Mouse (Mus musculus): ENCODE measurements around the gene 1700008O03Rik. TPM values are rescaled to one million over a fixed set of nuclear protein-coding genes. Genes with fewer than 3 reads are reported as not detected.

1700008O03Rik gene
- polyA plus RNA-seq, 1 experiment = not detected

DNA sequence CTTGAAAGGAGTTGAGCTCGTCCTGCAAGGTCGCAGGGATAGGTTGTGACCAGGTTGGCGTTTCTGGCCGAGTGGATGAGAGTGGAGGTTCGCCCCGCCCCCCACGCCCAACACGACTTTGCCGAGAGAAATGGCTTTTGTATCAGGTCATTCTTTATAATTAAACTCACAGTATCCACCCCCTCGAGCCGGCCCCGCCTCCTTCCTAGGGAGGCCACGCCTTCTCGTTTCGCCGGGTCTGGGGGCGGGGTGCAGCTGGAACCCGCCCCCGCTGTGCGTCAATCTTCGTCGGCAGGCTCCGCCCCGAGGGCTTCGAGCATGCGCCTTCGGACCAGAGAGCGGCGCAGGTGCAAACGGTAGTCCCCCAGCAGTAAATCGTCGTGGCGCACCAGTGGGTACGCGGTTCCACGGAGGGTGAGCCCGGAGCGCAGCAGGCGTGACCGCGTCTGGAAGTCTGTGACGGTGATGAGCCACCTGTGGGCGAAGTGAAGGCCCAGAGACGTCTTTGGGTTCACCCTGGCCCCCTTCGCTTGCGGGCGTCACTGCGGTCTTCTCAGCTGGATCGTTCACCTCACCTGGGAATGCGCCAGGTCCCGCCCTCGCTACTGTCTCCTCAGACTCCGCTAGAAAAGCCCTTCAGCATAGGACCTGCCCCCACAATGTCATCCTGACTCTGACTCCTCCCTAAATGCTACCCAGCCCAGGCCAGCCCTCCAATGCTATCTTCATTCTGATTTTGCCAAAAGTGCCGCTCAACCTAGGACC is 25.5 kb downstream of the 1700008O03Rik start:
- Histone ChIP-seq H3K4me3 (ENCODE audit: insufficient read depth, low read length) (peak overlapping the region; percentile 43), H3K4me1 (ENCODE audit: control insufficient read depth, insufficient read depth, low read length) (peaks cover 2% of the 10 kb centered on the region; the same call in 1 of the 2 replicates), H3K27ac (ENCODE audit: insufficient read depth, low read length) (no peak overlapping the region)
- TF ChIP-seq POLR2A (IDR thresholded peaks at IDR 0.05; ENCODE audit: low read depth, low read length) = peak; percentile 63
- TF ChIP-seq CTCF (IDR thresholded peaks at IDR 0.05; ENCODE audit: borderline replicate concordance, insufficient read depth, low read length) = no peak

DNA sequence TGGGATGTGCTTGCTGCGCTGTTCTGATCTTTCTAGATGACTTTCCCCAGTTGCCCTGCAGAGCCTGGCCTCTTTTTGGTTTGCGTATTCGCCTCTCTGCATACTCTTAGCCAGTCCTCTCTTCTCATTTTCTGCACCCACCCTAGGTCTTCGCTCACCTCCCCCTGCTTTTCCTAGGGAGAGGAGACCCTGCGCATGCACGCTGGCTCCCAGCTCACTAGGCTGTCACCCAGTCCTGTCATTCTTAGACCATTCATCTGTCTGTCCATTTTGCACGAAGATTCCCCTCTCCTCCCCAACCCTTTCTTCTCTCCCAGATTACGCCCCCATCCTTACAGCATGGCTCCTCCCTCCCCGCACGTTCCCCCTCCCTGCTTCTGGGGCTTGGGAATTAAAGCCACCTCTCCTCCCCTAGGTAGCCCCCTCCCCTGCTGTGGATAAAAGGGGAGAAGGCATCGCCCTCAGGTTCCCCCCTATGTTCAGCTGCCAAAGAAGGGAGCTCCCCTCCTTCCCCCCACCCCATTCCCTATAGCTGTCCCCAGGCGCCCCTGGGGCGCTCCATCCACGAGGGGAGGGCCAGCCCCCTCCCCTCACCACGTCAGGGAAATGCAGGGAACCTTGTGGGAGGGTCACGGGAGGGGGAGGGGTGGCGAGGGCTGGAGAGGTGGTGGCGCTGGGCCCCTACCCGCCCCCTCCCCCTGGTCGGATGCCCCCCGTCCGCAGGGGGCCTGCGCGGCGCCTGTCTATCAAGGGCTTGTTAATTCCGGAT is 26.6 kb downstream of the 1700008O03Rik start:
- Histone ChIP-seq H3K4me3 (ENCODE audit: insufficient read depth, low read length) (no peak overlapping the region), H3K27ac (ENCODE audit: insufficient read depth, low read length) (no peak overlapping the region), H3K4me1 (ENCODE audit: control insufficient read depth, insufficient read depth, low read length) (peaks cover 2% of the 10 kb centered on the region; the same call in 1 of the 2 replicates)
- no peak for TF ChIP-seq POLR2A (IDR thresholded peaks at IDR 0.05; ENCODE audit: low read depth, low read length)
- TF ChIP-seq CTCF (IDR thresholded peaks at IDR 0.05; ENCODE audit: borderline replicate concordance, insufficient read depth, low read length) = no peak

DNA sequence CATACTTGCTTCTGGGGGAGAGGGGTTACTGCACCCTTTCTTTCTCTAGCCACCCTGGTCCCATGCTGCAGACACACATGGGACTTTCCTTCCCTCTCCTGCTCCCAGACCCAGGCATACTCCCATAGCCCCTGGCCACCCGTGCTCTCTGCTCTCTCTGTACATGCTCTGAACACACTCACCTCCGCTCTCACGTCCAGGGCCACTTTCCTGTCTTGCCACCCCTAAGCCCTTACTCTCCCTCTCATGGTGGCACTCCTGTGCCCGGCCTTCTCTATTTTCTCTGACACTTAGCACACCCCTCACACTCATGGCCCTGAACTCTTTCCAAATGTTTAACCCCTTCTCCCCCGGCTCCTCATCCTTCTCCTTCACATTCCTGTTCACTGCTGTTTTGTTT is 27.6 kb downstream of the 1700008O03Rik start:
- TF ChIP-seq POLR2A (IDR thresholded peaks at IDR 0.05; ENCODE audit: low read depth, low read length) = no peak
- TF ChIP-seq CTCF (IDR thresholded peaks at IDR 0.05; ENCODE audit: borderline replicate concordance, insufficient read depth, low read length) = no peak
- Histone ChIP-seq H3K27ac (ENCODE audit: insufficient read depth, low read length) (no peak overlapping the region), H3K4me1 (ENCODE audit: control insufficient read depth, insufficient read depth, low read length) (peaks cover 2% of the 10 kb centered on the region; the same call in 1 of the 2 replicates), H3K4me3 (ENCODE audit: insufficient read depth, low read length) (no peak overlapping the region)

DNA sequence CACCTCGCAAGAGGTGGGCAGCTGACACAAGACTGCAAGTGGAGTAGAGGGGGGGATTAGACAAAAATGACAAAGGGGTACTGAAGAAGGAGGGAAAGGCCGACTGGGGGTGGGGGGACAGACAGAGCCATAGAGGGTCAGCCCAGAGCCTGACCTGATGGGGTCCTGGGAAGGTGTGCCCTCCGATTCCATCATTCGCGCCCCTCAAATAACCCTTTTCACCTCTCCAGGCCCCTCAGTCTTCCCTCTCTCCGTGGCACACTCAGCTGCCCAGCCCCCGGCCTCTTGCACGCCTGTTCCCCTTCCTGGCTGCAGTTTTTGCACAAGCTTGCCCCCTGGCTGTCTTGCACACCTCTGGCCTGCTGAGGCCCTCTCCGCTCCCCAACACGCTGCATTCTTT is 28.1 kb downstream of the 1700008O03Rik start:
- Histone ChIP-seq H3K27ac (ENCODE audit: insufficient read depth, low read length) (no peak overlapping the region), H3K4me1 (ENCODE audit: control insufficient read depth, insufficient read depth, low read length) (peaks cover 2% of the 10 kb centered on the region; the same call in 1 of the 2 replicates), H3K4me3 (ENCODE audit: insufficient read depth, low read length) (no peak overlapping the region)
- no peak for TF ChIP-seq CTCF (IDR thresholded peaks at IDR 0.05; ENCODE audit: borderline replicate concordance, insufficient read depth, low read length)
- TF ChIP-seq POLR2A (IDR thresholded peaks at IDR 0.05; ENCODE audit: low read depth, low read length) = no peak

DNA sequence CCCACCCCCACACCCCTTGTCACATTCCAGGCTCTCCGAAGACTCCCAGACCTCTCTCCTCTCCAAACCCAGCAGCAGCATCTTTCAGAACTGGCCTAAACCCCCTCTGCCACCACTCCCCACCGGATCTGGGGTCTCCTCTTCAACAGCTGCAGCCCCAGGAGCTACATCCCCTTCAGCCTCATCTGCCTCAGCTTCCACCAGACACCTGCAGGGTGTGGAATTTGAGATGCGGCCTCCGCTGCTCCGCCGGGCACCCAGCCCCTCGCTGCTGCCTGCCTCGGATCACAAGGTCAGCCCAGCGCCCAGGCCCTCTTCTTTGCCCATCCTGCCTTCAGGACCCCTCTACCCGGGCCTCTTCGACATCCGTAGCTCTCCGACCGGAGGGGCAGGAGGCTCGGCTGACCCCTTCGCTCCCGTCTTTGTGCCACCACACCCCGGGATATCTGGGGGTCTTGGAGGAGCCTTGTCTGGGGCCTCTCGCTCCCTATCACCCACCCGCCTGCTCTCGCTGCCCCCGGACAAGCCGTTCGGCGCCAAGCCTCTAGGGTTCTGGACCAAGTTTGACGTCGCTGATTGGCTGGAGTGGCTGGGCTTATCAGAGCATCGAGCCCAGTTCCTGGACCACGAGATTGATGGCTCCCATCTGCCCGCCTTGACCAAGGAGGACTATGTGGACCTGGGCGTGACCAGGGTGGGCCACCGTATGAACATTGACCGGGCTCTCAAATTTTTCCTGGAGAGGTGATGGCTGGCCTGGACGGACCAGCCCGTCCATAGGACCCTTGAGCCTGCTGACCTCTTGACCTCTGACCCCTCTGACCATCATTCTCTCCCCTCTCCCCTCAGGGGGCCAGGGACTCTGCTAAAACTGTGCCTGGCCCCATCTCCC is 28.8 kb downstream of the 1700008O03Rik start:
- TF ChIP-seq POLR2A (IDR thresholded peaks at IDR 0.05; ENCODE audit: low read depth, low read length) = no peak
- no peak for TF ChIP-seq CTCF (IDR thresholded peaks at IDR 0.05; ENCODE audit: borderline replicate concordance, insufficient read depth, low read length)
- Histone ChIP-seq H3K27ac (ENCODE audit: insufficient read depth, low read length) (no peak overlapping the region), H3K4me3 (ENCODE audit: insufficient read depth, low read length) (no peak overlapping the region), H3K4me1 (ENCODE audit: control insufficient read depth, insufficient read depth, low read length) (peaks cover 2% of the 10 kb centered on the region; the same call in 1 of the 2 replicates)

DNA sequence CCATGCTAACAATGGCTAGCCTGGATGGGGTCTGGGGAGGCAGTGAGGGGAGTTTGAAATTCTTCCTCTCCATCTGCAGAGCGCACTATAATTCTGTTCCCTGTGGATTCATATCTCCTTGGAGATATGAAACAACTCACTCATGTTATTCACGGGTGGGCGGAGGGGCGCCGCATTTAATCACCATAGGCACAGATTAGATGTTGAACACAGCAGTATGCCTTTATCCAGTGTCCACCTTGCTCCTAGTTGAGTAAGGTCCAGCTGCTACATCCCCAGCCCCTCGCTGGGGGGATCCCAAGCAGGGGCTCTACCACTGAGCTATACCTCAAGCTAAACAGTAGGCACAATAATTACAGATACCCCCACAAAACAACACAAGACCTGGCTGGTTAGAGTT is 30.2 kb downstream of the 1700008O03Rik start:
- no peak overlapping the region for H3K27ac ChIP-seq (ENCODE audit: insufficient read depth, low read length)
- H3K4me3 ChIP-seq (ENCODE audit: insufficient read depth, low read length) = no peak overlapping the region
- peaks cover 2% of the 10 kb centered on the region; the same call in 1 of the 2 replicates for H3K4me1 ChIP-seq (ENCODE audit: control insufficient read depth, insufficient read depth, low read length)
- TF ChIP-seq CTCF (IDR thresholded peaks at IDR 0.05; ENCODE audit: borderline replicate concordance, insufficient read depth, low read length) = no peak
- TF ChIP-seq POLR2A (IDR thresholded peaks at IDR 0.05; ENCODE audit: low read depth, low read length) = no peak

DNA sequence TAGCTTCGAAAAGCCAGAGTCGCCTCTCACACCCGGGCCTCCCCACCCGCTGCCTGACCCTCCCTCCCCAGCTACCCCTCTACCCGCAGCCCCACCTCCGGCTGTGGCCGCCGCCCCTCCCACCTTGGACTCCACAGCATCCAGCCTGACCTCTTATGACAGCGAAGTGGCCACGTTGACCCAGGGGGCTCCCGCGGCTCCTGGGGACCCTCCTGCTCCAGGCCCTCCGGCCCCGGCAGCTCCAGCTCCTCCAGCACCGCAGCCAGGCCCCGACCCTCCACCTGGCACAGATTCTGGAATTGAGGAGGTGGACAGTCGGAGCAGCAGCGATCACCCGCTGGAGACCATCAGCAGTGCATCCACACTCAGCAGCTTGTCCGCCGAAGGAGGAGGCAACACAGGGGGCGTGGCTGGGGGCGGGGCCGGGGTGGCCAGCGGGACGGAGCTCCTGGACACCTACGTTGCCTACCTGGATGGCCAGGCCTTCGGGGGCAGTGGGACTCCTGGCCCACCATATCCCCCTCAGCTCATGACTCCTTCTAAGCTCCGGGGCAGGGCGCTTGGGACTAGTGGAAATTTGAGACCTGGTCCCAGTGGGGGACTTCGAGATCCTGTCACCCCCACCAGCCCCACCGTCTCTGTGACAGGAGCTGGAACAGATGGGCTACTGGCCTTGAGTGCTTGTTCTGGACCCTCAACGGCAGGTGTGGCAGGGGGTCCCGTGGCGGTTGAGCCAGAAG is 31.8 kb downstream of the 1700008O03Rik start:
- H3K27ac ChIP-seq (ENCODE audit: insufficient read depth, low read length) = no peak overlapping the region
- TF ChIP-seq CTCF (IDR thresholded peaks at IDR 0.05; ENCODE audit: borderline replicate concordance, insufficient read depth, low read length) (no peak), POLR2A (IDR thresholded peaks at IDR 0.05; ENCODE audit: low read depth, low read length) (no peak)
- H3K4me3 ChIP-seq (ENCODE audit: insufficient read depth, low read length) = no peak overlapping the region
- peaks cover 2% of the 10 kb centered on the region; the same call in 1 of the 2 replicates for H3K4me1 ChIP-seq (ENCODE audit: control insufficient read depth, insufficient read depth, low read length)

DNA sequence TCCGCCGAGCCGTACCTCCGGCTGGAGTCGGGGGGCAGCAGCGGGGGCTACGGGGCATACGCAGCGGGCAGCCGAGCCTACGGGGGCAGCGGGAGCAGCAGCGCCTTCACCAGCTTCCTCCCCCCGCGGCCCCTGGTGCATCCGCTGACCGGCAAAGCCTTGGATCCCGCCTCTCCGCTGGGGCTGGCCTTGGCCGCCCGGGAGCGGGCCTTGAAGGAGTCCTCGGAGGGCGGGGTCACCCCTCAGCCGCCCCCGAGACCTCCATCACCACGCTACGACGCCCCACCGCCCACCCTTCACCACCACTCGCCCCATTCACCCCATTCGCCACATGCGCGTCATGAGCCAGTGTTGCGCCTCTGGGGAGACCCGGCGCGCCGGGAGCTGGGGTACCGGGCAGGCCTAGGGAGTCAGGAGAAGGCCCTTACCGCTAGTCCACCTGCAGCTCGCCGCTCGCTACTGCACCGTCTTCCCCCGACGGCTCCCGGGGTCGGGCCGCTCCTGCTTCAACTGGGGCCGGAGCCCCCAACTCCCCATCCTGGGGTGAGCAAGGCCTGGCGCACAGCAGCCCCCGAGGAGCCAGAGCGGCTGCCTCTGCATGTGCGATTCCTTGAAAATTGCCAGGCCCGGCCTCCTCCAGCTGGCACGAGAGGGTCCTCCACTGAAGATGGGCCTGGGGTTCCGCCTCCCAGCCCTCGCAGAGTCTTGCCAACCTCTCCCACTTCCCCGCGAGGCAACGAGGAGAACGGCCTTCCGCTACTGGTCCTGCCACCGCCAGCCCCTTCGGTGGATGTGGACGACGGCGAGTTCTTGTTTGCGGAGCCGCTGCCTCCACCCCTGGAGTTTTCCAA is 32.6 kb downstream of the 1700008O03Rik start:
- H3K4me3 ChIP-seq (ENCODE audit: insufficient read depth, low read length) = no peak overlapping the region
- no peak overlapping the region for H3K27ac ChIP-seq (ENCODE audit: insufficient read depth, low read length)
- H3K4me1 ChIP-seq (ENCODE audit: control insufficient read depth, insufficient read depth, low read length) = peaks cover 2% of the 10 kb centered on the region; the same call in 1 of the 2 replicates
- no peak for TF ChIP-seq POLR2A (IDR thresholded peaks at IDR 0.05; ENCODE audit: low read depth, low read length)
